Mouse (Mus musculus) kidney, postnatal 0 days (tissue): ENCODE results near the gene Cmtm7. TPM values are rescaled to one million over a fixed set of nuclear protein-coding genes. Genes with fewer than 3 reads are reported as not detected.

Source experiments
- ATAC-seq: fragments of 200-750 bp; cut with Nextera tagmentation; replicated peaks from 2 replicates; pipeline ENCODE4 v1.8.0; 2017; ENCODE audit warnings: low read depth, moderate number of reproducible peaks, moderate TSS enrichment, moderate library complexity; ENCODE audit not compliant: low FRiP score
- DNase-seq: peaks from one replicate; pipeline ENCODE4 v3.0.0-alpha.2; 2016; ENCODE audit warnings: low spot score
- H3K27ac ChIP-seq: fragments of 300-500 bp; sonication (generic); 2 replicates; pipeline ENCODE4 v1.5.1; 2014; ENCODE audit warnings: mild to moderate bottlenecking
- H3K27me3 ChIP-seq: fragments of 300-500 bp; sonication (generic); 2 replicates; pipeline ENCODE4 v1.6.1; 2014; ENCODE audit warnings: low read length, mixed read lengths; ENCODE audit not compliant: insufficient read depth
- H3K36me3 ChIP-seq: fragments of 300-500 bp; sonication (generic); 2 replicates; pipeline ENCODE4 v1.6.1; 2014; ENCODE audit warnings: low read length, mixed read lengths; ENCODE audit not compliant: insufficient read depth
- H3K4me1 ChIP-seq: fragments of 300-500 bp; sonication (generic); replicated peaks from 2 replicates; pipeline ENCODE4 v1.6.1; 2014; ENCODE audit warnings: antibody characterized with exemption, low read length, mixed read lengths; ENCODE audit not compliant: insufficient read depth
- H3K4me2 ChIP-seq: fragments of 300-500 bp; sonication (generic); 2 replicates; pipeline ENCODE4 v1.6.1; 2014; ENCODE audit warnings: mild to moderate bottlenecking, low read length, moderate library complexity, mixed read lengths
- H3K4me3 ChIP-seq: fragments of 300-500 bp; sonication (generic); replicated peaks from 2 replicates; pipeline ENCODE4 v1.5.1; 2014; ENCODE audit warnings: low read depth, low read length
- H3K9ac ChIP-seq: fragments of 300-500 bp; sonication (generic); 2 replicates; pipeline ENCODE4 v1.6.1; 2014; ENCODE audit warnings: low read depth, low read length
- H3K9me3 ChIP-seq: fragments of 300-500 bp; sonication (generic); replicated peaks from 2 replicates; pipeline ENCODE4 v1.6.1; 2016; ENCODE audit warnings: low read length, inconsistent platforms, mixed read lengths
- CTCF ChIP-seq: IDR thresholded peaks from 2 replicates; pipeline ENCODE4 v1.5.1; 2016; ENCODE audit warnings: antibody characterized with exemption, low read depth, mild to moderate bottlenecking, moderate library complexity
- WGBS: fragments of 180-500 bp; shearing (Covaris S2); extraction: QIAGEN DNeasy Blood & Tissue Kit; methylation state at CpG from one replicate; pipeline ENCODE4 v1.1.7; 2014; 5-methylcytosine and 5-hydroxymethylcytosine counted together
- polyA plus RNA-seq: library from polyadenylated mRNA; unstranded; fragments of >200 nt; fragmentation: Nextera tagmentation; extraction: Ambion mirVana; gene quantifications from 2 replicates; pipeline ENCODE4 v1.2.1, GENCODE M21; 2015

The Cmtm7 gene
- polyA plus RNA-seq, 1 experiment from 2014 or later = 102 TPM

DNA sequence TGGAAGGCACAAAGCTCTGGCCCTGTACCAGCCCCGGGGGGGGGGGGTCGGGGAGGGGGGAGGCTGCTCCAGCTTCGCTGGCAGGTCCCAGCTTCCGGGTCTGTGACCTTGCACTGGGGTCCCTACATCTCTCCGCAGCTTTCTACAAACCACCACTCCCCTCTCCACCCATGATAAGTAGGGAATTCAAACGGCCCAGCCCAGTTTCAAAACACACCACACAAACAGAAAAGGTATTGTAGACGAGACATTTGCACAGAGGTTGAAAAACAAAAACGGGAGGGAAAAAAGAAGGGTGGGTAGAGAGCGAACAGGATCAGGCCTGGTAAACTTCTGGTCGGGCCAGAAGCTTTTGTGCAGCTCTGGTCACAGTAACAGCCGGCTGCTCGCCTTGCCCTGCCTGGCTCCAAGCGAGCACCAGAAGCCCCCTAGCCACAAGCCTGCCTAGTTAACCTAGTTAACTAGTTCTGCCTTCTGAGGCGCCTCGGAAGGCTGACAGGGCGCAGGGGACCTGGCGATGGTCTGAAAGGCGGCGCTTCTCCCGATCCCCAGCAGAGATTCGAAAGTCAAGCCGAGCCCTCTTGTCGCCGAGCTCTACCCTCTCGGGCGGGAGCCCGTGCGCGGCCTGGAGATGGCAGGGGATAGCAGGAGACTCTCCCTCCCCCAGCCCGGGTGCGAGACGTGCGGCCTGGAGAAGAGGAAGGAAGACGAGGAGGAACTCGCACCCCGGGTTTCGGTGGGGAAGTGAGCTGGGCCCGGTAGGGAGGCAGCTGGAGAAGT lies 720 bp downstream of the Cmtm7 start:
- no peak for TF ChIP-seq CTCF
- H3K9ac ChIP-seq = peak overlapping the region; percentile 76
- H3K4me1 ChIP-seq = peaks cover 6% of the 10 kb centered on the region; the same call in 1 of the 2 replicates
- peak overlapping the region; percentile 83 for H3K4me2 ChIP-seq
- H3K36me3 ChIP-seq = no peaks in the 10 kb centered on the region
- H3K4me3 ChIP-seq = peak overlapping the region; percentile 53
- H3K9me3 ChIP-seq = no peaks in the 10 kb centered on the region
- H3K27ac ChIP-seq = peak overlapping the region; percentile 89
- DNase-seq = peak; percentile 63
- WGBS = 1% methylated on average over 35 of the region's 38 CpGs
- no peaks in the 10 kb centered on the region for H3K27me3 ChIP-seq
- ATAC-seq = 0 out of 2 replicates have a peak, but pooled peaks have one; percentile 5

DNA sequence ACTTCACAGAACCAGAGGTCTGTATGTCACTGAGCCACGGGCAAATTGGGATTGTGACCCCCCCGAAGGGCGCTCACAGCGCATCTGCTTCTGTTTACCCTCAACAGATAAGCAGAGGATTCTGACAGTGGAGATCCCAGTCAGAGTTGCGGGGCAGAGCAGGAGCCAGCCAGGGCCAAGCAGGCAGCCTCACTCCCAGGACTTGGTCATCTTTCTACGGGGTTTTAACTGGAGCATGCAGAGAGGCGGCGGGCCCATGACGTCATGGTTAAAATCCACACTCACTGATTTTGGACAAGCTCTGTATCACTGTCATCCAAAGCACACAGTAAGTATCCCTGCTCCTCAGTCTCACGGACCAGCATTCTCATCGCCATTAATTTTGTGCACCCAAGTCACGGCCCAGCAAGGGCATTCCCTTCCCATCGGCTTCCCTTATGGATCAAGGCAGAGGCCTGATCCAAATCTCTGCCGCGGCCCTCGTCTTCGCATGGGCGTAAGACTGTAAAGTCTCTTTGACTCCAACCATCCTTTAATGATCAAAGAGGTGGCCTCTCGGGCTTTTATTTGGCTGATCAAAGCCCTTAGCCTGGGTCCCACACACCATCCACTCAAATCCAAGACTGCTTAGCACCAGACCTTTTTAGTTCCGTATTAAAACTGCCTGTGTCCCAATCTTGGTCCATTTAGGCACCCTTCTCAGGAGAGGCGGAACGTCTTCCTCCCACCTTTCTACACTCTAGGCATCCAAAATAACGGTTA lies 1.5 kb downstream of the Cmtm7 start:
- Histone ChIP-seq H3K4me2 (peak overlapping the region; percentile 83), H3K9me3 (no peaks in the 10 kb centered on the region), H3K27me3 (no peaks in the 10 kb centered on the region), H3K4me1 (no peaks in the 10 kb centered on the region; the same call in 1 of the 2 replicates), H3K36me3 (no peaks in the 10 kb centered on the region), H3K27ac (peak overlapping the region; percentile 89; the same call in 1 of the 2 replicates), H3K9ac (peak overlapping the region; percentile 76; the same call in 1 of the 2 replicates), H3K4me3 (peak overlapping the region; percentile 53)
- DNase-seq (no peak), ATAC-seq (no peak)
- 33% methylated on average over 23 of the region's 23 CpGs for WGBS
- TF ChIP-seq CTCF = no peak

DNA sequence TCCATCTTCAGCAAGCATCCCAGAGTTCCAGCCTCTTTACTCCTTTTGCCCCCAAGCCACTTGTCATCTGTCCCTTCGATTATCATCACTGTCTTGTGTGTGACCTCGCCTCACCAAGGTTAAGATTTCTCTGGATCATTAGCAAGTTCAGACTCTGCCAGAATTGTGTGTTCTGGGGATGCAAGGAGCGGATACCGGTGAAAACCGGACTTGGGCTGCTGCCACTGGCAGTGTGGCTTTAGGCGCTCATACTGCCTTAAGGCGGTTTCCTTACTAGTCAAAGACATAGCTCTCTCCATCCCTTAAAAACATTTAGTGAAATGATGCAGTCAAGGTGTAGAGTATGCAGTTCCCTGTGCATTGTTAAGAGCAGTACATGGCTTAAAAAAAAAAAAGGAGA lies 2.8 kb downstream of the Cmtm7 start:
- Histone ChIP-seq H3K4me1 (peaks cover 6% of the 10 kb centered on the region; the same call in 1 of the 2 replicates), H3K36me3 (no peaks in the 10 kb centered on the region), H3K4me3 (no peak overlapping the region), H3K27ac (no peak overlapping the region), H3K4me2 (no peak overlapping the region), H3K9ac (no peak overlapping the region), H3K9me3 (no peaks in the 10 kb centered on the region), H3K27me3 (no peaks in the 10 kb centered on the region)
- no peak for TF ChIP-seq CTCF
- no peak for ATAC-seq
- DNase-seq = no peak
- 83% methylated on average over 7 of the region's 7 CpGs for WGBS

DNA sequence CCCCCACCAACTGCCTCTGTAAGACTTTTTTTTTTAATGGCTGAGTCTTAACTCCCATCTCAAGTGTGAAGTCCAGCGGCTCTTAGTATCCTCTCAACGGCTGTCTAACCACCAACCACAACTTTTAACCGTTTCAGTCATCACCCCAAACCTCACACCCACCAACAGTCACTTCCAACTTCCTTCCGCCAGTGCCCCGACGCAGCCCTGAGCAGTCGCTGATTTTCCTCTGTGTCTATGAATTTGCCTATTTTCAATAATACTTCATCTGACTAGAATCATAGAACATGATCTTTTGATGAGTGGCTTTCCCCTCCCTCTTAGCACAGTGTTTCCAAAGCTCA lies 3.6 kb downstream of the Cmtm7 start:
- Histone ChIP-seq H3K27me3 (no peaks in the 10 kb centered on the region), H3K9me3 (no peaks in the 10 kb centered on the region), H3K4me2 (no peak overlapping the region), H3K9ac (no peak overlapping the region), H3K4me1 (peaks cover 6% of the 10 kb centered on the region; the same call in 1 of the 2 replicates), H3K36me3 (no peaks in the 10 kb centered on the region), H3K4me3 (no peak overlapping the region), H3K27ac (0 out of 2 replicates have a peak overlapping the region, but pooled peaks have one; percentile 8)
- ATAC-seq (no peak), DNase-seq (no peak)
- no peak for TF ChIP-seq CTCF
- 62% methylated on average over 7 of the region's 7 CpGs for WGBS

DNA sequence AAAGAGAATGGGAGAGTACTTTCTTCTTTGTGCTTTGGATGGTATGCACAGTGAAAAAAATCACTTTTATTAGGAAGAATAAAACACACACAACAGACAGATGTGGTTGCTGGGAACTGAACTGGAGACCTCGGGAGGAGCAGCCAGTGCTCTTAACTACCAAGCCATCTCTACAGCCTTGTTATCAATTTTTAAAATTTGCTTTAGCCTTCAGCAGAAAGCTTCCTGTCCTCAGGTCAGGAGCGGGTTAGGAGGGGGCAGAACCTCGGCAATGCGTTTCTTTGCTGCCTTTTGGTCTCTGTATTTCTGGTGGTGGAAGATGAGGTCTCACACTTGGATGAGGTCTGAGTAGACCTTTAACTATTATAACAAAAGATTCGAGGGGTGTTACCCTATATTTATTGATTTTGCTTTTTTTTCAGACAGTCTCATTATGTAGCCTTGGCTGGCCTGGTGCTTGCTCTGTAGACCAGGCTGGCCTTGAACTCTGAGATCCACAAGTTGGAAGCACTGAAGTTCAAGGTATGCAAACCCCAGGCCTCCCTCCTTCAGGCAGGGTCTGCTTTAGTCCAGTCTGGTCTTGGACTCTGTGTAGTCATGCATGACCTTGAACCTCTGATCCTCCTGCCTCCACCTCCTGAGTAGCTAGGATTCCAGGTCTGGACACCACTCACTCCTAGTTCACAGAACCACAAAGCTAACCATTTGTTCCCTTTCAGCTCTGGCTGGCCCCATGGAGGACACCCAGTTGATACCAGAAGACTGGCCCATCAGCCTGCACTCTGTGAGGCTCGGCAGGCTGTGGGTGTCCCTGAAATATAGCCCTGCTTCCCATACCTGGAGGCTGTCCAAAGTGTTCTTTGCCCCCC lies 4.2 kb downstream of the Cmtm7 start:
- DNase-seq = no peak
- no peak for TF ChIP-seq CTCF
- H3K36me3 ChIP-seq = 0 out of 2 replicates have a peak, but pooled peaks cover 4% of the 10 kb centered on the region
- ATAC-seq = no peak
- no peak overlapping the region for H3K9ac ChIP-seq
- H3K4me3 ChIP-seq = no peak overlapping the region
- WGBS = 59% methylated on average over 6 of the region's 6 CpGs
- H3K27ac ChIP-seq = no peak overlapping the region; the same call in 1 of the 2 replicates
- peaks cover 6% of the 10 kb centered on the region; the same call in 1 of the 2 replicates for H3K4me1 ChIP-seq
- no peaks in the 10 kb centered on the region for H3K9me3 ChIP-seq
- no peaks in the 10 kb centered on the region for H3K27me3 ChIP-seq
- H3K4me2 ChIP-seq = no peak overlapping the region
